Mouse (Mus musculus) E14TG2a.4 (cell line): ENCODE data around the gene Pin1.

Experiments used
- H3K27me3 ChIP-seq: 2 replicates; pipeline ENCODE4 v1.6.1; 2014; ENCODE audit warnings: low read length, control low read depth; ENCODE audit not compliant: insufficient read depth
- H3K36me3 ChIP-seq: 2 replicates; pipeline ENCODE4 v1.6.1; 2014; ENCODE audit warnings: low read length, control low read depth; ENCODE audit not compliant: insufficient read depth
- H3K4me1 ChIP-seq: replicated peaks from 2 replicates; pipeline ENCODE4 v1.6.1; 2014; ENCODE audit warnings: low read depth, low read length, control low read depth
- H3K4me3 ChIP-seq: replicated peaks from 2 replicates; pipeline ENCODE4 v1.5.1; 2014; ENCODE audit warnings: mild to moderate bottlenecking, low read length
- H3K9me3 ChIP-seq: 2 replicates; pipeline ENCODE4 v1.6.1; 2014; ENCODE audit warnings: low read length, control low read depth
- CTCF ChIP-seq: conservative IDR thresholded peaks from 2 replicates; pipeline ENCODE4 v1.5.1; 2014; ENCODE audit warnings: low read length
- NANOG ChIP-seq: IDR thresholded peaks from 2 replicates; pipeline ENCODE4 v1.6.1; 2014; ENCODE audit warnings: borderline replicate concordance, low read length, mixed read lengths
- POU5F1 ChIP-seq: IDR thresholded peaks from 2 replicates; pipeline ENCODE4 v1.6.1; 2014; ENCODE audit warnings: low read length, borderline replicate concordance

Pin1 gene

GRCm38 (mm10) chr9:20644360-20645081 is 7.4 kb upstream of the Pin1 start, which contains the start of gene Fbxl12:
TSS of gene Fbxl12 (minus strand) at chr9:20644767.
- TF ChIP-seq CTCF (no peak), POU5F1 (no peak), NANOG (no peak)
- H3K4me3 ChIP-seq: peak within 1 kb of the TSS; percentile 92
- H3K27me3 ChIP-seq: no peaks in the 10 kb centered on the region
- no peaks in the 10 kb centered on the region for H3K9me3 ChIP-seq
- peaks cover 52% of the 10 kb centered on the region for H3K36me3 ChIP-seq
- H3K4me1 ChIP-seq: peaks cover 40% of the 10 kb centered on the region

DNA sequence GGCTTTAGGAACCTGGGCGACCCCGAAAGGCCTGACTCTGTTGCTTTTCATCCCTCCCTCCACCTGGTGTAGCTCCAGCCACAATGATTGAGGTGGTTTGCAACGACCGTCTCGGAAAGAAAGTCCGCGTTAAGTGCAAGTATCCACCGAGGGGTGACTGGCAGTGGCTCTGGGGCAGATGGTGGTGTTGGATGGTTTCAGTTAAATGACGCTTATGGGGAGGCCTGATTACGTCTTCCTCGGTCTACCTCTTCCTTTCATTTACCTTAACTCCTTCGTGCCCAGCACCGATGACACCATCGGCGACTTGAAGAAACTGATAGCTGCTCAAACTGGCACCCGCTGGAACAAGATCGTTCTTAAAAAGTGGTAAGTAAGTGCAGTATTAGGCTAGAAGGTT is 6.8 kb upstream of the Pin1 start:
- Histone ChIP-seq H3K4me3 (peak overlapping the region; percentile 92), H3K9me3 (no peaks in the 10 kb centered on the region), H3K36me3 (peaks cover 49% of the 10 kb centered on the region), H3K27me3 (no peaks in the 10 kb centered on the region), H3K4me1 (peaks cover 34% of the 10 kb centered on the region)
- TF ChIP-seq POU5F1 (no peak), CTCF (no peak), NANOG (no peak)

DNA sequence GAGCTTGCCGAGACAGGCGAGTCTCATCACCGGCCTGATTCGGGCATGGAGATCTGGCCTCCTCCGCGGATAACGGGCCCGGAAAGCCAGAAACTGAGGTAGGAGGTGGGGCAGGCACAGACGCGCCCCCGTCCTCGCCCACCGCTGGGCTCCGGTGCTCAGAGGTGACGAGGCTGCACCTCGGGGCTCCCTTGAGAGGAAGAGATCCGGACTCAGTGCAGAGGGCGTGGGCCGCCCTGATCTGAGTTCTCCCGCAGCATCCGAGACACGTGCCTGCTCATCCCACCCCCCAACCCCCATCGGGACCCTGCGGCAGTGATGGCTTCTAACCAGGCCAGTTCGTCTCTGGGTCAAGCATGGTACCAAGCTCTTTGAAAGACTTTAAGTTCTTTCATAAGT is 364 bp downstream of the Pin1 start:
- peaks cover 69% of the 10 kb centered on the region for H3K36me3 ChIP-seq
- TF ChIP-seq POU5F1 (no peak), CTCF (no peak), NANOG (no peak)
- no peaks in the 10 kb centered on the region for H3K27me3 ChIP-seq
- H3K4me3 ChIP-seq: peak overlapping the region; percentile 100
- H3K4me1 ChIP-seq: peaks cover 57% of the 10 kb centered on the region
- H3K9me3 ChIP-seq: no peaks in the 10 kb centered on the region

GRCm38 (mm10) chr9:20653859-20654258 is 2.0 kb downstream of the Pin1 start:
- no peaks in the 10 kb centered on the region for H3K27me3 ChIP-seq
- H3K36me3 ChIP-seq: peaks cover 70% of the 10 kb centered on the region
- H3K4me3 ChIP-seq: peak overlapping the region; percentile 100
- no peaks in the 10 kb centered on the region for H3K9me3 ChIP-seq
- peaks cover 73% of the 10 kb centered on the region for H3K4me1 ChIP-seq
- 0 out of 2 replicates have a peak, but pooled peaks have one; percentile 9 for TF ChIP-seq CTCF
- TF ChIP-seq NANOG: no peak
- no peak for TF ChIP-seq POU5F1

GRCm38 (mm10) chr9:20657546-20657945 is 5.7 kb downstream of the Pin1 start:
- no peaks in the 10 kb centered on the region for H3K9me3 ChIP-seq
- TF ChIP-seq POU5F1 (no peak), CTCF (no peak), NANOG (no peak)
- peak overlapping the region; percentile 21 for H3K4me3 ChIP-seq
- H3K36me3 ChIP-seq: peaks cover 96% of the 10 kb centered on the region
- H3K4me1 ChIP-seq: peaks cover 99% of the 10 kb centered on the region
- H3K27me3 ChIP-seq: no peaks in the 10 kb centered on the region

DNA sequence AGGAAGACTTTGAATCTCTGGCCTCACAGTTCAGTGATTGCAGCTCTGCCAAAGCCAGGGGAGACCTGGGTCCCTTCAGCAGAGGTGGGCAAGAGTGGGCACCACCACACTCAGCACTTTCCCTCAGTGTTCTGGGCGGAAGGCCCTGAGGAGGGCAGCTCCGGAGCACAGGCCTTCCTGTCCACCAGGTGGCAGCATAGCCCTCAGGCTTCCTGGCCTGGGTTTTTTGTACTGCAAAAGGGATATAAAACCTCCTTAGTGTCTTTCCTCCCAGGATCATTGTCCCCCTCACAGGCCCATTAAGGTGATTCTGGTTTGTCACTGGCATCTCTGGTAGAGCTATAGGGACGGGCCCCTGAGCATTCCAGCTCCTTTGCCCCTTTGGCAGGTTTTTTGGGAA is 10.4 kb downstream of the Pin1 start:
- no peaks in the 10 kb centered on the region for H3K9me3 ChIP-seq
- no peak for TF ChIP-seq POU5F1
- peak; percentile 82 for TF ChIP-seq CTCF
- no peaks in the 10 kb centered on the region for H3K27me3 ChIP-seq

DNA sequence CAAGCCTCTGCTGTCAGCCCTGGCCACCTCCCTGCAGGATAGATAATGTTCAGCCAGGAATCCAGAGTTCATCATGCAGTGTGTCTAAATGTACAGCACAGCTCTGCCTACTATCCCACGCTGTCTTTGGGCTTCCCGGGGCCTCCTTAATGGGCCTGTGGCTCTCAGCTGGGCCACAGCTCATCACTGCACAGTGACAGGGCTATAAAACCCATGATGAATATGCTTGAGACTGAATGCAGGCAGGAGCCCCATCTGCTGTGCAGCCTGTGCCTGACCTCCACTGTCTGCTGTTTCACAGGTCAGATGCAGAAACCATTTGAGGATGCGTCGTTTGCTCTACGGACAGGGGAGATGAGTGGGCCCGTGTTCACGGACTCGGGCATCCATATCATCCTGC is 11.0 kb downstream of the Pin1 start:
- TF ChIP-seq POU5F1 (no peak), CTCF (no peak), NANOG (no peak)
- H3K4me3 ChIP-seq: no peak overlapping the region
- peaks cover 94% of the 10 kb centered on the region for H3K4me1 ChIP-seq
- H3K27me3 ChIP-seq: no peaks in the 10 kb centered on the region
- H3K36me3 ChIP-seq: peaks cover 83% of the 10 kb centered on the region
- H3K9me3 ChIP-seq: no peaks in the 10 kb centered on the region

More for the DNA sequence above, 10.4 kb downstream of the Pin1 start:
- Histone ChIP-seq H3K4me1 (peaks cover 99% of the 10 kb centered on the region), H3K36me3 (peaks cover 88% of the 10 kb centered on the region), H3K4me3 (no peak overlapping the region)

GRCm38 (mm10) chr9:20663956-20664355 is 12.1 kb downstream of the Pin1 start:
- TF ChIP-seq POU5F1 (no peak), CTCF (no peak), NANOG (no peak)
- peaks cover 83% of the 10 kb centered on the region for H3K4me1 ChIP-seq

GRCm38 (mm10) chr9:20664366-20664765 is 12.5 kb downstream of the Pin1 start:
- Histone ChIP-seq H3K27me3 (no peaks in the 10 kb centered on the region), H3K9me3 (no peaks in the 10 kb centered on the region), H3K4me3 (no peak overlapping the region), H3K36me3 (peaks cover 68% of the 10 kb centered on the region), H3K4me1 (peaks cover 79% of the 10 kb centered on the region)
- TF ChIP-seq NANOG: no peak
- TF ChIP-seq CTCF: no peak

More at GRCm38 (mm10) chr9:20663956-20664355, 12.1 kb downstream of the Pin1 start:
- Histone ChIP-seq H3K9me3 (no peaks in the 10 kb centered on the region), H3K27me3 (no peaks in the 10 kb centered on the region), H3K4me3 (no peak overlapping the region), H3K36me3 (peaks cover 72% of the 10 kb centered on the region)
